Mouse (Mus musculus): ENCODE data around the gene Gm525.

Gm525 gene

DNA sequence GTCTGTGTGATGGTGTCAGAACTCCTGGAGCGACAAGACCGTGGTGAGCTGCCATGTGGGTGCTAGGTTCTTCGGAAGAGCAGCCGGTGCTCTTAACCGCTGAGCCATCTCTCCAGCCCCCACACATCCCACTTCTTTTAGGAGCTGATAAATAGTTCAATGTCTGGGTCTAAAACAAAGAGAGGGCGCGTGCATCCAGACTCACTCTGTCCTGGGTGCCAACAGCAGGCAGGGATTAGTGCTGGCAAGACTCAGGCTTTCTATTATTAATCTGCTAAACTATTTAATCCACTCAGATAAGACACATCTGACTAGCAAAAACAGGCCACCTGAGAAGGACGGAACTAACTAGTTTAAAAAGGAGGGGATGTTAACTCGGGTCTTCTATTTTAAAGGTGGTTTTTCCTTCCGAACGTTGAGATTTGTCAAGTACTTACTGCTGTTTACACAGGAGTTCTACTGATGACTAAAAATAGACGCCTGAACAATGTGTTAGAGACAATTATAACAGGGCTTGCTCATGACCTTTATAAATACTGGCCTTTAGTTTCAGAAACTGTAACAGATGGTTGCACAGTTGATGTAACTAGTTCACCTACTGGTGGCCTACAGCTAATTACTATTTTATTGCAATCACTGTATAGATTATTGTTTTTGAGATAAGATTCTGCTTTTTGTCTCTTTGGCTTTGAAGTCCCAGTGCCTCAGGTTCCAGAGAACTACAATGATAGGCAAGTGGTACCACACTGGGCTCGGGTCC is 17.5 kb upstream of the Gm525 start:
- Histone ChIP-seq H3K9me3 (ENCODE audit: low read length) (no peaks in the 10 kb centered on the region), H3K4me3 (replicated peaks; ENCODE audit: low read length) (no peak overlapping the region), H3K27me3 (ENCODE audit: insufficient read depth, low read length) (no peaks in the 10 kb centered on the region), H3K36me3 (ENCODE audit: insufficient read depth, low read length) (peaks cover 78% of the 10 kb centered on the region), H3K4me1 (replicated peaks; ENCODE audit: low read depth, low read length) (peaks cover 41% of the 10 kb centered on the region)
- TF ChIP-seq CTCF (conservative IDR thresholded peaks at IDR 0.05; ENCODE audit: low read length): no peak
- TF ChIP-seq NANOG (IDR thresholded peaks at IDR 0.05; ENCODE audit: borderline replicate concordance, low read length): no peak
- no peak for TF ChIP-seq POU5F1 (IDR thresholded peaks at IDR 0.05; ENCODE audit: borderline replicate concordance, low read length)

DNA sequence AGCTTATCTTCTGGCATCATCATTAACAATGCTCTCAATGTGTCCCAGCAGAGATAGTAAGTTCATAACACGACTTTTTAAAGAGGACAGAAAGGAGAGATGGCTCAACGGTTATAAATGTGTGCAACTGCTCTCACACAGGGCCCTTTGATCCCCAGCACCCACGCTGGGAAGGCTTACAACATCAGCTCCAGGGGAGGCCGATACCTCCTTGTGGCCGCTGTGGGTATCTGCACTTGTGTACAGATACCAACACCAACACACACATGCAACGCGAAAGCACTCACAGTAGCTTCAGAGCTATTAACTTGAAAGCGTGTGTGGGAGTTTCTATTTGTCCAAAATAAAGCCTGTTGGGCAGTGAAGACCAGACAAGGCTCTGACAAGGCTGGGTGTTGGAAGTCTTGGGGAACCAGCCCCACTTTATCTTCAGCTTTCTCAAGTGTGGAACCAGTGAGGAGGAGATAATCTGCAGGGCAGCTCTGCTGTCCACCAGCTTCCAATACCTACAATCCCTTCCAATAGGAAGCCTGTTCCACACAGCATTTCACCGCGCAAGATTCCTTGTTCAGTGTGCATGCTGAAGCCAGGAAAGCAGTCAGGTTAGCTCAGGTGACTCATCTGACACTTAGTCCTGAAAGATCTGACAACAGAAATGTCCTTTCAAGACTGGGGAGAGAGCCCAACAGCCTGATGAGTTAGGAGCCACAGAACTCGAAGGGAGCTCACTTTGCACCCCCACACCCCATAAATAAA is 14.9 kb upstream of the Gm525 start:
- H3K9me3 ChIP-seq (ENCODE audit: low read length): no peaks in the 10 kb centered on the region
- peak; percentile 48 for TF ChIP-seq CTCF (conservative IDR thresholded peaks at IDR 0.05; ENCODE audit: low read length)
- no peak for TF ChIP-seq POU5F1 (IDR thresholded peaks at IDR 0.05; ENCODE audit: borderline replicate concordance, low read length)
- no peaks in the 10 kb centered on the region for H3K27me3 ChIP-seq (ENCODE audit: insufficient read depth, low read length)
- H3K4me3 ChIP-seq (replicated peaks; ENCODE audit: low read length): peak overlapping the region; percentile 98
- H3K36me3 ChIP-seq (ENCODE audit: insufficient read depth, low read length): peaks cover 53% of the 10 kb centered on the region
- H3K4me1 ChIP-seq (replicated peaks; ENCODE audit: low read depth, low read length): peaks cover 52% of the 10 kb centered on the region

DNA sequence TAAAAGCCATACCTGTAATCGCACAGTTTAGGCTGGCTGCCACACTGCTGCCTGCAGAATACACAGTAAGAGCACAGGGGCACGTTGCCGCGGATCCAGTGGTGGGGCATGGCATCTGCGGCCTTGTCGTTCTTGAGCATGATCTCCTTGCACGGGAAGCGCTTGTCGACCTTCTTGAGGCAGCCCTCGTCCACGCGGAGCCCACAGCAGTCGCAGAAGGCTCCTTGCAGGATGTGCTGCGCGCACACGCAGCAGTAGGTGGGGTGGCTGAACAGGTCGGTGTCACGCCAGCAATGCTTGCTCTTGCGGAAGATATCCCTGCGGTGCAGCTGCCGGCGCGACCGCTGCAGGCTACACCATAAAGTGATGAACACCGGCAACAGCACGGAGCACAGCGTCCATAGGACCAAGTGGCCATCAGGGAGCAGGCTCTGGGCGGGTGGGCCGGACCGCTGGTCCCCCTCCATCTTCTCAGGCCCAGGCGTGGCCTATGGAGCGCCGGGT is 13.7 kb upstream of the Gm525 start:
- H3K36me3 ChIP-seq (ENCODE audit: insufficient read depth, low read length): peaks cover 40% of the 10 kb centered on the region
- H3K9me3 ChIP-seq (ENCODE audit: low read length): no peaks in the 10 kb centered on the region
- H3K27me3 ChIP-seq (ENCODE audit: insufficient read depth, low read length): no peaks in the 10 kb centered on the region
- H3K4me3 ChIP-seq (replicated peaks; ENCODE audit: low read length): peak overlapping the region; percentile 98
- TF ChIP-seq POU5F1 (IDR thresholded peaks at IDR 0.05; ENCODE audit: borderline replicate concordance, low read length) (no peak), CTCF (conservative IDR thresholded peaks at IDR 0.05; ENCODE audit: low read length) (no peak), NANOG (IDR thresholded peaks at IDR 0.05; ENCODE audit: borderline replicate concordance, low read length) (no peak)
- peaks cover 59% of the 10 kb centered on the region for H3K4me1 ChIP-seq (replicated peaks; ENCODE audit: low read depth, low read length)

DNA sequence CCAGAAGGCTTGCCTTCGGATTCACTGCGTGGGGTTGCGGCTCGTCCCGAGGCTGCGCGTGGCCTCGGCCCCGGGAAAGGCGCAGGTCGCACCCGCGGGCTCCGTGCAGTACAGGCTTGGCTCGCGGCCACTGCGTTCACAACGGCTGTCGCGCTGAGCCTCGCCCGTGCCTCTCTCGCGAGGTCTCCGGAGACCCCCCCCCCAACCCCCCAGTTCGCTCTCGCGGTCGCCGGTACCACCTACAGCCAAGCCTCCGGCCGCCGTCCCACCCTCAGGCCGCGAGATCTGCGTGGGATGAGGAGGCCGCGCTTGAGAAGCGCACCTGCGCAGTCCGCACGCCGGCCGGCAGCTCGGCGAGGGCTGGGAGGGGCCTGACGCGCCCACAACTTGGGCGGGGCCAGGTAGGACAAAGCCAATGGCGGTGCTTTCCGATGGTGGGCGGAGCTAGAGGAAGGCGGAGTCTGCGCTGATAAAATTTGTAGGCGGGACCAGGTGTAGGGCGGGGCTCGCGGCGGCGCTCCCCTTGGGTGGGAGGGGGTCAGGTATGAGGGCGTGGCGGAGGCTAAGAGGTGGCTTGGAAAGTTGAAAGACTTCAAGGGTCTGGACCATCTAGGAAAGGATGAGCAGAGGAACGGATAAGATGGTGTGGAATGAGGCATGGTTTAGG is 13.1 kb upstream of the Gm525 start:
- Histone ChIP-seq H3K36me3 (ENCODE audit: insufficient read depth, low read length) (peaks cover 34% of the 10 kb centered on the region), H3K4me1 (replicated peaks; ENCODE audit: low read depth, low read length) (peaks cover 59% of the 10 kb centered on the region), H3K27me3 (ENCODE audit: insufficient read depth, low read length) (no peaks in the 10 kb centered on the region), H3K9me3 (ENCODE audit: low read length) (no peaks in the 10 kb centered on the region), H3K4me3 (replicated peaks; ENCODE audit: low read length) (peak overlapping the region; percentile 98)
- TF ChIP-seq NANOG (IDR thresholded peaks at IDR 0.05; ENCODE audit: borderline replicate concordance, low read length) (no peak), CTCF (conservative IDR thresholded peaks at IDR 0.05; ENCODE audit: low read length) (no peak), POU5F1 (IDR thresholded peaks at IDR 0.05; ENCODE audit: borderline replicate concordance, low read length) (no peak)

DNA sequence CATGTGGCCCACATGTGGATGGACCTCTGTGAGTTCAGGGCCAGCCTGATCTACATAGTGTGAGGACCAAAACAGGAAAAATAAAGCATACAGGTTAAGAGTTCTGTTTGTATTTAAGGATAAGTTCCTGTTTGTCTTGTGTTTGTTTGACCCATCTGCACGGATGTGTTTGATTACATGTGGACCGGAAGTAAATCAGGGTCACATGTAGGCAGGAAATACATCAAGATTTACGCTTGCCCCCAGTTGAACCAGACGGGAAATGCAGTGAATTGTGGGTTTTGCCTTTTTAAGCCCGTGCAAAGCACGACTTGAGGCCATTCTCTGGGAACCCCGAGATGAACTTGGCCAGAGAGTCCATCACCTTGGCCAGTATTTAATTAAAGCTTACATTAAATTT is 12.3 kb upstream of the Gm525 start:
- H3K27me3 ChIP-seq (ENCODE audit: insufficient read depth, low read length): no peaks in the 10 kb centered on the region
- peaks cover 26% of the 10 kb centered on the region for H3K36me3 ChIP-seq (ENCODE audit: insufficient read depth, low read length)
- TF ChIP-seq CTCF (conservative IDR thresholded peaks at IDR 0.05; ENCODE audit: low read length) (no peak), NANOG (IDR thresholded peaks at IDR 0.05; ENCODE audit: borderline replicate concordance, low read length) (no peak), POU5F1 (IDR thresholded peaks at IDR 0.05; ENCODE audit: borderline replicate concordance, low read length) (no peak)
- H3K4me3 ChIP-seq (replicated peaks; ENCODE audit: low read length): no peak overlapping the region
- H3K9me3 ChIP-seq (ENCODE audit: low read length): no peaks in the 10 kb centered on the region
- peaks cover 64% of the 10 kb centered on the region for H3K4me1 ChIP-seq (replicated peaks; ENCODE audit: low read depth, low read length)

DNA sequence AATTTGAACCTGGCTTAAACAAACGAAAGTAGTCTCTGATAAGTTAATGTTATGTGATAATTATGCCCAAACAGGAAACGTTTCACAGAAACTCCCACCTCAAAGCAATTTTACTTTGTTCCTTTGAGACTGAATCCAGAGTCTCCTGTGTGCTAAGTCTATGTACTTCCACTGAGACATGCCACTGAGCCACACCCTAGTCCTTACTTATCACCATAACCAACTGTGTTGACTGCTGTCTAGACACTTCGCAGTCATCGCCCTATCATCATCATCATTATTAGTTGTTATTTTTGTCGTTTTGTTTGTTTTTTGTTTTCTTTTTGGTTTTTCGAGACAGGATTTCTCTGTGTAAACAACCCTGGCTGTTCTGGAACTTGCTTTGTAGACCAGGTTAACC is 9.3 kb upstream of the Gm525 start:
- TF ChIP-seq POU5F1 (IDR thresholded peaks at IDR 0.05; ENCODE audit: borderline replicate concordance, low read length): no peak
- TF ChIP-seq NANOG (IDR thresholded peaks at IDR 0.05; ENCODE audit: borderline replicate concordance, low read length): no peak
- TF ChIP-seq CTCF (conservative IDR thresholded peaks at IDR 0.05; ENCODE audit: low read length): no peak
- Histone ChIP-seq H3K27me3 (ENCODE audit: insufficient read depth, low read length) (no peaks in the 10 kb centered on the region), H3K4me3 (replicated peaks; ENCODE audit: low read length) (no peak overlapping the region), H3K9me3 (ENCODE audit: low read length) (no peaks in the 10 kb centered on the region), H3K4me1 (replicated peaks; ENCODE audit: low read depth, low read length) (peaks cover 63% of the 10 kb centered on the region), H3K36me3 (ENCODE audit: insufficient read depth, low read length) (peaks cover 1% of the 10 kb centered on the region; the same call in 1 of the 2 replicates)

DNA sequence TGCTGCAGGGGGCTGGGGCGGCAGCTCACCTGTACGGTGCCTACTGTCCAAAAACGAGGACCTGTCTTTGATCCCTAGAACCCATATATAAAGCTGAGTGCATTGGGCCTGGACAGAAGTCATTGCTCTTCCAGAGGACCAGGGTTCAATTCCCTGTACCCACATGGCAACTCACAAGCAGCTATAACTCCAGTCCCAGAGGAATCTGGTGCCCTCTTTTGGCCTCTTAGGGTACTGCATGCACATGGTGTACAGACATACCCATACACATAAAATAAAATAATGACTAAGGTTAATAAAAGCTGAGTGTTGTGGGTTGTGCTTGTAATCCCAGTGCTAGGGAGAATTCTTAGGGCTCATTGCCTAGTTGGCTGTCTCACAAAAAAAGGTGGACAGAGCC is 8.3 kb upstream of the Gm525 start:
- H3K4me3 ChIP-seq (replicated peaks; ENCODE audit: low read length): no peak overlapping the region
- no peak for TF ChIP-seq POU5F1 (IDR thresholded peaks at IDR 0.05; ENCODE audit: borderline replicate concordance, low read length)
- TF ChIP-seq CTCF (conservative IDR thresholded peaks at IDR 0.05; ENCODE audit: low read length): peak; percentile 79
- no peak for TF ChIP-seq NANOG (IDR thresholded peaks at IDR 0.05; ENCODE audit: borderline replicate concordance, low read length)
- peaks cover 69% of the 10 kb centered on the region for H3K4me1 ChIP-seq (replicated peaks; ENCODE audit: low read depth, low read length)
- H3K36me3 ChIP-seq (ENCODE audit: insufficient read depth, low read length): no peaks in the 10 kb centered on the region
- H3K27me3 ChIP-seq (ENCODE audit: insufficient read depth, low read length): no peaks in the 10 kb centered on the region
- no peaks in the 10 kb centered on the region for H3K9me3 ChIP-seq (ENCODE audit: low read length)

DNA sequence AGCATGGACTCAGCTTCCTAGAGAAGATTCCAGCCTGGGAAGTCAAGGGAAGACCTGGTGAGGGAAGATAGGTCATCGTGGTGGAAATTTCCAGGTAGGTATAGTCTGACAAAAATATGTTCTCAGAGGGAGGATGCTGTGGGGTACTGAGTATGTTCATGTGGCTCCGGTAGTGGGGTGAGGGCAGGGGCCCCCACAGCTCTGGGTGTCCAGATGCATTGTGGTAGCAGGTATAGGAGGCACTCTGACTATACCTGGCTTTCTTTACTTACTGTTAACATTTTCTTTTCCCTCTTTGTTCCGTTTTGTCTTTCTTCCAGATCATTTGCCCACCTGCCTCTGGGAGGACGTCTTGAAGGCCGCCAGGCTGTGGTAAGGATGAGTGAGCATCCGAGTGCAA is 7.5 kb upstream of the Gm525 start:
- TF ChIP-seq NANOG (IDR thresholded peaks at IDR 0.05; ENCODE audit: borderline replicate concordance, low read length) (no peak), CTCF (conservative IDR thresholded peaks at IDR 0.05; ENCODE audit: low read length) (no peak), POU5F1 (IDR thresholded peaks at IDR 0.05; ENCODE audit: borderline replicate concordance, low read length) (no peak)
- H3K9me3 ChIP-seq (ENCODE audit: low read length): no peaks in the 10 kb centered on the region

More for the DNA sequence above, 7.5 kb upstream of the Gm525 start:
- no peaks in the 10 kb centered on the region for H3K27me3 ChIP-seq (ENCODE audit: insufficient read depth, low read length)
- peaks cover 69% of the 10 kb centered on the region for H3K4me1 ChIP-seq (replicated peaks; ENCODE audit: low read depth, low read length)
- H3K4me3 ChIP-seq (replicated peaks; ENCODE audit: low read length): peak overlapping the region; percentile 41; the same call in 1 of the 2 replicates
- no peaks in the 10 kb centered on the region for H3K36me3 ChIP-seq (ENCODE audit: insufficient read depth, low read length)
